Comparison of ENCODE assay signal across 16 mouse cellular contexts in the genomic region with DNA sequence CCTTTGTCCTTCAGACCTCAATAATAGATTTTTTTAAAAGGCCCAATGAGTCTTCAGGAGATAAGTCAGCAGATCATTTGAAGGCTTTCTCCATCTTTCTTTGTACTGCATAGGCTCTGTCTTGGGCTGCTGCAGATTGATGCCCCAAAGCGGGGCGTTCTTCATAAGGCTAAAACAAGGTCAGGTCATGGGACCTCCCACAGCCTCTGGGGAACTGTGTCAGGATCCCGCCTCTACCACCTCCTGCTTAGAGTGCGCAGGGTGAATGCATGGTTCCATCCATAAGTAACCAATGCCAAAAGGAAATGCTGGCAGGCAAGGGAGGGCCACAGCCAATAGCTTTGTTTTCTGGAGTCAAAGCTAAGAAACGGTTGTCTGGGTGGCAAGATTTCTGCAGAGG.
"Had no signal": no experiment of that assay in that cellular context is flagged by ENCODE, and none has a peak within 500 bp of the region (broad histone marks: within the 10 kb centered on the region; RNA-seq: fewer than 3 reads in every experiment).

No protein-coding gene starts in this region.

- H3K27ac ChIP-seq: midbrain, embryonic 10.5 days; midbrain, embryonic 12.5 days; neural tube, embryonic 13.5 days; neural tube, embryonic 15.5 days; stomach, embryonic 15.5 days; stomach, postnatal 0 days had no signal

- H3K36me3 ChIP-seq: midbrain, embryonic 10.5 days; midbrain, embryonic 12.5 days; neural tube, embryonic 13.5 days; neural tube, embryonic 15.5 days; stomach, embryonic 15.5 days had no signal

- H3K27me3 ChIP-seq: midbrain, embryonic 12.5 days; neural tube, embryonic 13.5 days; neural tube, embryonic 15.5 days; stomach, embryonic 15.5 days had no signal

- H3K4me1 ChIP-seq: midbrain, embryonic 12.5 days; neural tube, embryonic 15.5 days; stomach, embryonic 15.5 days had no signal

- H3K9ac ChIP-seq: lung, embryonic 14.5 days; midbrain, embryonic 12.5 days; neural tube, embryonic 13.5 days; neural tube, embryonic 15.5 days; stomach, embryonic 15.5 days had no signal

- H3K4me3 ChIP-seq: midbrain, embryonic 10.5 days; midbrain, embryonic 12.5 days; myocyte; neural tube, embryonic 13.5 days; neural tube, embryonic 15.5 days; stomach, embryonic 15.5 days had no signal

- DNase-seq: lung, adult 18-20 months; lung, embryonic 14.5 days; lung, postnatal 10 days; lung, postnatal 4 days; midbrain, embryonic 14.5 days; right cerebral cortex, postnatal 14 days; thymus, adult 2 months; thymus, postnatal 25 days; thymus, postnatal 4 days had no signal

- H3K9me3 ChIP-seq: midbrain, embryonic 10.5 days; midbrain, embryonic 12.5 days; neural tube, embryonic 13.5 days; neural tube, embryonic 15.5 days; stomach, embryonic 15.5 days had no signal
